Mouse (Mus musculus) testis, adult 2 months (tissue): ENCODE data around the gene Taf4. TPM values are rescaled to one million over a fixed set of nuclear protein-coding genes. Genes with fewer than 3 reads are reported as not detected.
A peak's percentile ranks its signal among the peaks of the same experiment; 100 is the strongest.

Experiments
- H3K27ac ChIP-seq: fragments of 200-500 bp; 2 replicates; pipeline ENCODE4 v1.5.1; 2012; ENCODE audit warnings: low read depth, low read length; ENCODE audit not compliant: control insufficient read depth, insufficient read depth
- H3K27me3 ChIP-seq: fragments of 200-500 bp; 2 replicates; pipeline ENCODE4 v1.6.1; 2012; ENCODE audit warnings: mild to moderate bottlenecking, low read length, moderate library complexity; ENCODE audit not compliant: control insufficient read depth, insufficient read depth
- H3K36me3 ChIP-seq: fragments of 200-500 bp; 2 replicates; pipeline ENCODE4 v1.6.1; 2012; ENCODE audit warnings: mild to moderate bottlenecking, low read length; ENCODE audit not compliant: control insufficient read depth, insufficient read depth
- H3K4me1 ChIP-seq: fragments of 200-500 bp; 2 replicates; pipeline ENCODE4 v1.6.1; 2012; ENCODE audit warnings: low read length; ENCODE audit not compliant: control insufficient read depth, insufficient read depth
- H3K4me3 ChIP-seq: fragments of 200-500 bp; 2 replicates; pipeline ENCODE4 v1.5.1; 2012; ENCODE audit warnings: low read depth, mild to moderate bottlenecking, low read length, moderate library complexity, mixed read lengths; ENCODE audit not compliant: control insufficient read depth
- CTCF ChIP-seq: fragments of 200-500 bp; IDR thresholded peaks from 2 replicates; pipeline ENCODE4 v1.5.1; 2012; ENCODE audit warnings: low read depth, mild to moderate bottlenecking, inconsistent platforms, low read length, moderate library complexity; ENCODE audit not compliant: control insufficient read depth, insufficient read depth, insufficient replicate concordance
- POLR2A ChIP-seq: fragments of 200-500 bp; IDR thresholded peaks from 2 replicates; pipeline ENCODE4 v1.6.1; 2012; ENCODE audit warnings: low read depth, mild to moderate bottlenecking, inconsistent platforms, low read length, moderate library complexity; ENCODE audit not compliant: control insufficient read depth
- polyA plus RNA-seq: library from polyadenylated mRNA; depleted of rRNA; stranded (reverse); fragments of >200 nt; gene quantifications from 2 replicates; pipeline ENCODE4 v1.2.3, GENCODE M21; 2012

The Taf4 gene
- polyA plus RNA-seq, 1 experiment = 4.2 TPM

GRCm38 (mm10) chr2:179916877-179917673 lies 59.4 kb downstream of the Taf4 start:
- H3K36me3 ChIP-seq = peaks cover 5% of the 10 kb centered on the region
- H3K27ac ChIP-seq = no peak overlapping the region
- no peaks in the 10 kb centered on the region for H3K27me3 ChIP-seq
- TF ChIP-seq POLR2A = no peak
- TF ChIP-seq CTCF = peak; percentile 72; the same call in 1 of the 2 replicates
- no peaks in the 10 kb centered on the region for H3K4me1 ChIP-seq
- no peak overlapping the region for H3K4me3 ChIP-seq

- no peak overlapping the region for H3K4me3 ChIP-seq
- H3K36me3 ChIP-seq = peaks cover 1% of the 10 kb centered on the region; the same call in 1 of the 2 replicates
- no peaks in the 10 kb centered on the region for H3K4me1 ChIP-seq
- TF ChIP-seq POLR2A = no peak
- no peak for TF ChIP-seq CTCF
- no peak overlapping the region for H3K27ac ChIP-seq
- H3K27me3 ChIP-seq = no peaks in the 10 kb centered on the region
Observed at GRCm38 (mm10) chr2:179914246-179914645, 62.2 kb downstream of the Taf4 start.

GRCm38 (mm10) chr2:179913349-179913748 lies 63.1 kb downstream of the Taf4 start:
- Histone ChIP-seq H3K36me3 (peaks cover 1% of the 10 kb centered on the region; the same call in 1 of the 2 replicates), H3K27ac (no peak overlapping the region)

GRCm38 (mm10) chr2:179912911-179913310 lies 63.5 kb downstream of the Taf4 start:
- Histone ChIP-seq H3K4me3 (no peak overlapping the region), H3K36me3 (peaks cover 1% of the 10 kb centered on the region; the same call in 1 of the 2 replicates), H3K27me3 (no peaks in the 10 kb centered on the region), H3K4me1 (no peaks in the 10 kb centered on the region), H3K27ac (no peak overlapping the region)
- TF ChIP-seq CTCF (no peak), POLR2A (no peak)

More at GRCm38 (mm10) chr2:179913349-179913748, 63.1 kb downstream of the Taf4 start:
- TF ChIP-seq POLR2A (no peak), CTCF (no peak)
- no peaks in the 10 kb centered on the region for H3K27me3 ChIP-seq
- H3K4me3 ChIP-seq = no peak overlapping the region
- no peaks in the 10 kb centered on the region for H3K4me1 ChIP-seq

GRCm38 (mm10) chr2:179896949-179897348 lies 79.5 kb downstream of the Taf4 start:
- H3K27me3 ChIP-seq = no peaks in the 10 kb centered on the region
- TF ChIP-seq CTCF (no peak), POLR2A (no peak)
- no peaks in the 10 kb centered on the region for H3K4me1 ChIP-seq
- no peak overlapping the region for H3K4me3 ChIP-seq
- H3K36me3 ChIP-seq = no peaks in the 10 kb centered on the region
- no peak overlapping the region for H3K27ac ChIP-seq

GRCm38 (mm10) chr2:179891048-179891447 lies 85.4 kb downstream of the Taf4 start:
- no peak overlapping the region for H3K27ac ChIP-seq
- H3K27me3 ChIP-seq = no peaks in the 10 kb centered on the region
- no peaks in the 10 kb centered on the region for H3K36me3 ChIP-seq
- no peak for TF ChIP-seq CTCF
- no peaks in the 10 kb centered on the region for H3K4me1 ChIP-seq
- no peak overlapping the region for H3K4me3 ChIP-seq

- TF ChIP-seq CTCF = no peak
- Histone ChIP-seq H3K27ac (no peak overlapping the region), H3K36me3 (no peaks in the 10 kb centered on the region), H3K4me1 (peaks cover 6% of the 10 kb centered on the region), H3K27me3 (no peaks in the 10 kb centered on the region), H3K4me3 (no peak overlapping the region)
Observed at GRCm38 (mm10) chr2:179884561-179884960, 91.9 kb downstream of the Taf4 start.

GRCm38 (mm10) chr2:179877551-179878215 lies 98.8 kb downstream of the Taf4 start:
- Histone ChIP-seq H3K27ac (no peak overlapping the region), H3K36me3 (no peaks in the 10 kb centered on the region), H3K4me3 (no peak overlapping the region), H3K27me3 (no peaks in the 10 kb centered on the region), H3K4me1 (peaks cover 6% of the 10 kb centered on the region)
- peak; percentile 61; the same call in 1 of the 2 replicates for TF ChIP-seq CTCF
- TF ChIP-seq POLR2A = no peak
